Mouse (Mus musculus): ENCODE data around the gene Rxrg. TPM values are rescaled to one million over a fixed set of nuclear protein-coding genes. Genes with fewer than 3 reads are reported as not detected.

Rxrg gene
- total and polyA plus RNA-seq, 3 experiments: not detected

DNA sequence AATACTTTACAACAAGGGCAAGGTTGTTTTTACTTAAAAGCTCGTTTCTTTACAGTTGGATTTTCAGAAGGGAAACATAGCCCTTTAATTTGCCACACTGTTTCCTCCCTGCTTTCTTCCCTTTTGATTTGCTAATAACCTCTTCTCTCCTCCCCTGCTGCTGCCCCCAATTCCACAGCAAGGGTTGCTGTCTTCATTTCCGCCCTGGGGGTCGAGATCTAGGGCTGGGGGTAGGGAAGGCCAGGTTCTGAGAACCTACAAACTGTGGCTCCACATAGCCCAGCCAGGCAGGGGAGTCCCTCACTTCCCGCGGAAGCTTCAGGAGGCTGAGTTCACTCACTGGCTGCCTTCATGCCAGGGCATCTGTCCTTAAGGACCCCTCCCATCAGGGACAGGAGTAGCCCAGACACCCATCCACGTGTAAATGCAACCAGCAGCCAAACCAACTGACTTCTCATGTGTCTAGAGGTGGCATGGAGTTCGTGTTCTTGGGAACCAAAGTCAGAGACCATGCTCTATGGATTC is 1.1 kb downstream of the Rxrg start:
- H3K36me3 ChIP-seq (ENCODE audit: control insufficient read depth in 1 of 2, insufficient read depth in 2 of 2, low read length in 2 of 2): no peaks in the 10 kb centered on the region
- no peak overlapping the region for H3K27ac ChIP-seq (ENCODE audit: control insufficient read depth, low read depth, low read length)
- DNase-seq (ENCODE audit: low read depth, low spot score): no peak
- H3K79me2 ChIP-seq (ENCODE audit: control insufficient read depth, insufficient read depth, low read length, poor library complexity): no peaks in the 10 kb centered on the region
- no peak for TF ChIP-seq UBTF (IDR thresholded peaks at IDR 0.05; ENCODE audit: borderline replicate concordance, insufficient read depth, low read depth, low read length)
- no peak for TF ChIP-seq GABPA (IDR thresholded peaks at IDR 0.05; ENCODE audit: low read depth, low read length)
- TF ChIP-seq MYC (IDR thresholded peaks at IDR 0.05; ENCODE audit: low read depth, low read length): no peak
- no peak for TF ChIP-seq KAT2A (conservative IDR thresholded peaks at IDR 0.05; ENCODE audit: low read depth, low read length)
- TF ChIP-seq NRF1 (IDR thresholded peaks at IDR 0.05; ENCODE audit: insufficient read depth, low read depth, low read length, poor library complexity, severe bottlenecking): no peak
- TF ChIP-seq HCFC1 (IDR thresholded peaks at IDR 0.05; ENCODE audit: low read depth, low read length): no peak
- TF ChIP-seq MAZ (IDR thresholded peaks at IDR 0.05; ENCODE audit: low read depth, low read length): no peak
- no peak for TF ChIP-seq POLR2AphosphoS5 (IDR thresholded peaks at IDR 0.05; ENCODE audit: borderline replicate concordance, low read depth, low read length)
- no peak for TF ChIP-seq TBP (IDR thresholded peaks at IDR 0.05; ENCODE audit: low read depth, low read length)
- no peak for TF ChIP-seq RAD21 (IDR thresholded peaks at IDR 0.05; ENCODE audit: low read depth, low read length)
- TF ChIP-seq ZC3H11A (IDR thresholded peaks at IDR 0.05; ENCODE audit: low read depth, low read length): no peak
- no peak for TF ChIP-seq BHLHE40 (IDR thresholded peaks at IDR 0.05; ENCODE audit: borderline replicate concordance, low read depth, low read length)
- no peak for TF ChIP-seq TAL1 (IDR thresholded peaks at IDR 0.05; ENCODE audit: low read length)
- no peak for TF ChIP-seq USF1 (IDR thresholded peaks at IDR 0.05; ENCODE audit: low read depth, low read length)
- no peaks in the 10 kb centered on the region for H3K27me3 ChIP-seq (ENCODE audit: control insufficient read depth in 1 of 2, insufficient read depth in 2 of 2, low read length in 2 of 2)
- H3K4me1 ChIP-seq (ENCODE audit: control insufficient read depth in 1 of 2, insufficient read depth in 2 of 2, low read length in 2 of 2): no peaks in the 10 kb centered on the region
- H3K9ac ChIP-seq (ENCODE audit: control insufficient read depth, low read depth, low read length, poor library complexity, severe bottlenecking): no peak overlapping the region
- no peak overlapping the region for H3K4me3 ChIP-seq (ENCODE audit: control insufficient read depth in 1 of 2, insufficient read depth in 1 of 2, low read depth in 2 of 2, low read length in 2 of 2)
- no peaks in the 10 kb centered on the region for H3K9me3 ChIP-seq (replicated peaks; ENCODE audit: insufficient read depth, low read length)

DNA sequence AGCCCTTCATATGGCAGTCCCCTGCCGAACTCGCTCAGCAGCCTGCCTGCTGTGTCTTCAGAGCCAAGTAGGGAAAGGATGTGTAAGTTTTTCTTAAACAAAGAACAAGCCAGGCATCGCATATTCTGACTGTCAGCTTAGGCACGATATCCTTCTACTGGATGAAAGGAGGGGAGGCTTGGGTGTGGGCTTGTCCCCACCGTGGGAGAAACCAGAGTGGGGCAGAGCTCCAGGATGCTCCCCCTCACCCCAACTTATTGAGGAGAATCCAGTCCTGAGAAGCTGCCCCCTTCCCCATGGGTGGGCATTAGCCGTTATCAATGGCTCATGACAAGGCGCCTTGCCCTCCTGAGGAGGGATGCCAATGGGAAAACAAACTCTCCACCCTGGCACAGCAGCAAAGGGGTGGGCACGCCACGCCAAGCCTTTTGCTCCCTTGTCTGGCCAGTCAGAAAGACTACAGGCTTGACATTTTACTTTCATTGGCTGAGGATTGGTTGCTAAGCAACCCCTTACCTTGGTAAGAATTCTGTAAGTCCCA is 10.1 kb downstream of the Rxrg start:
- Histone ChIP-seq H3K79me2 (ENCODE audit: control insufficient read depth, insufficient read depth, low read length, poor library complexity) (no peaks in the 10 kb centered on the region), H3K4me1 (ENCODE audit: control insufficient read depth in 1 of 2, insufficient read depth in 2 of 2, low read length in 2 of 2) (no peaks in the 10 kb centered on the region), H3K27me3 (ENCODE audit: control insufficient read depth in 1 of 2, insufficient read depth in 2 of 2, low read length in 2 of 2) (no peaks in the 10 kb centered on the region), H3K27ac (ENCODE audit: control insufficient read depth, low read depth, low read length) (no peak overlapping the region), H3K36me3 (ENCODE audit: control insufficient read depth in 1 of 2, insufficient read depth in 2 of 2, low read length in 2 of 2) (no peaks in the 10 kb centered on the region), H3K9ac (ENCODE audit: control insufficient read depth, low read depth, low read length, poor library complexity, severe bottlenecking) (no peak overlapping the region), H3K4me3 (ENCODE audit: control insufficient read depth in 1 of 2, insufficient read depth in 1 of 2, low read depth in 2 of 2, low read length in 2 of 2) (no peak overlapping the region), H3K9me3 (replicated peaks; ENCODE audit: insufficient read depth, low read length) (no peaks in the 10 kb centered on the region)
- no peak for TF ChIP-seq MYB (IDR thresholded peaks at IDR 0.05; ENCODE audit: low read depth, low read length)
- DNase-seq (ENCODE audit: low read depth, low spot score): no peak

All from MEL (cell line).